Mouse (Mus musculus) gastrocnemius, postnatal 36 days (tissue): ENCODE measurements around the gene Eed. TPM values are rescaled to one million over a fixed set of nuclear protein-coding genes. Genes with fewer than 3 reads are reported as not detected.
A peak's percentile ranks its signal among the peaks of the same experiment; 100 is the strongest.

Source experiments
- DNase-seq, 2 experiments: peaks; one replicate each; pipeline ENCODE4 v3.0.0; 2022
- intact Hi-C: fragments of 180-260 bp; cut with DNase I; formaldehyde crosslinking; loops from one replicate; pipeline ENCODE4 v1.15.1; 2025
- total RNA-seq, 2 experiments: library from RNA; stranded (reverse); gene quantifications; 2 replicates each; pipeline ENCODE4 v1.2.3; 2021

Eed gene
- total RNA-seq, 2 experiments from 2014 or later = 29.1 to 30.6 TPM

GRCm38 (mm10) chr7:89984421-89984820 is 3.6 kb upstream of the Eed start:
- no peak for DNase-seq
- intact Hi-C loops = loop anchor here (10.0 kb wide), 1 partner anchor 420 kb away; no protein-coding TSS in a partner anchor

DNA sequence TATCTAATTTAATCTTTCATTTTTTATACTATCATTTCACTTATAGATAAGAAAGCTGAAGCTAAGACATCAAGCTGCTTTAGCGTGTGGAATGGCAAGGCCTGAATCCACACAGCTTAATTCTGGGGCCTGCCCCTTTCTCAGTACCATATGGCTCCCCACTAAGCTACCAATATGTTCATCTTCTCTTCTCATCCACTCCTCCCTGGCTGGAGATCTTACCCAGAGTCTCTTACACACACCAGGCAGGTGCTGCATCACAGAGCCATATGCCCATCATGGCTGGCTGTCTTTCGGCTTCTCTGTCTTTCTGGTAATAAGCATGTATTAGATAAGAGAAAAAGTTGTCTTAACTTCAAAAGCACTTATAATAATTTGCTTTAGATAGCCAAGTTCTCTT is 2.7 kb upstream of the Eed start:
- DNase-seq = no peak
- intact Hi-C loops = loop anchor here (10.0 kb wide), 1 partner anchor 421 kb away; no protein-coding TSS in a partner anchor

GRCm38 (mm10) chr7:89981557-89981956 is 774 bp upstream of the Eed start:
- intact Hi-C loops = loop anchor here (10.0 kb wide), 1 partner anchor 423 kb away; no protein-coding TSS in a partner anchor
- DNase-seq = no peak

DNA sequence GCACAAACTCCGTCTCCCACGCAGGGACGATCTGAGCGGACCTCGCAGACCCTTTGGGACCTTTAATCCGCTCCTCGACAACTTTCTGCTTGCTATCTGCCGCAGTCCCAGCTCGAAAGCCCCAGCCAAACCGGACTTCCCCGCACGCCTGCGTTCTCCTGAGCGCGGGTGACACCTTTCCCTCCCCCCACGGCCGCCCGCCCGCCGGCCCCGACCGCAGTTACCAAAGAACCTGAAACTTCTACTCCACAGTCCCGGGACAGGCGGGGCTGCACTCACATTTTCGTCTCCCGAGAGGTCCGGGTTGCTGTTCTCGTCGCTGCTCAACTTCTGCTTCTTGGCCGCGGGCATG is 674 bp downstream of the Eed start:
- intact Hi-C loops = loop anchor here (10.0 kb wide), 1 partner anchor 425 kb away; no protein-coding TSS in a partner anchor
- no peak for DNase-seq

DNA sequence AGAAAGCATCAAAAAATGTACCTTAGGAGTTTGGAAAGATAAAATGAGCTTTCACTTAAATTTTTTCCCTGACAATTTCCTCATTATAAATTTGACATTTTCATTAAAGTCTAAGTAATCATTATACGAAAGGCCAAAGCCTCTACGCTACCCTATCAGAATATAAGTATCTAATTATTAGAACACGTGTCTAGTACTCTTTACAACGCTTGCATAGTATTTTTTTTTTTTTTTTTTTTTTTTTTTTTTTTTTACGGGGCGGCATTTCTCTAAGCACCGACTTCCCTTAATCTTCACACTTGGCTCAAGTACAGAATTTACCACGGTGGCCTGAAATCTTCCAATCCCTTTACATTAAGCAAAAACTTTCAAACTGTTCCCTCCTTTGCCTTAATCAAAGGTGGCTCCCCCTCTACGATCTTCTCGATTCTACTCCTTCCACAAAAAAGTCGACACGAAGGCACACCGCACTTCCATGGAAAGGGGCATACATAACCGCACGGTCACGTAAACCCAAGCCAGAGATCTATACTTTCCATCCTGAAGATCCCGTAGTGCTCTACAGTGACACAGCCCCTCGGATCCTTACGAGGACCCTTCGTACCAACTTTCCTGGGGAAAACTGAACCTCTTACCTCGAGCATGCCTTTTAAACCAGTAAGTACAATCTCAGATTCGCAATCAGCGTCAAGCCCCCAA is 1.2 kb downstream of the Eed start:
- no peak for DNase-seq
- intact Hi-C loops = loop anchor here (5.0 to 10.0 kb wide), 2 partner anchors 37 to 425 kb away; partner anchors contain the start of gene Hikeshi

DNA sequence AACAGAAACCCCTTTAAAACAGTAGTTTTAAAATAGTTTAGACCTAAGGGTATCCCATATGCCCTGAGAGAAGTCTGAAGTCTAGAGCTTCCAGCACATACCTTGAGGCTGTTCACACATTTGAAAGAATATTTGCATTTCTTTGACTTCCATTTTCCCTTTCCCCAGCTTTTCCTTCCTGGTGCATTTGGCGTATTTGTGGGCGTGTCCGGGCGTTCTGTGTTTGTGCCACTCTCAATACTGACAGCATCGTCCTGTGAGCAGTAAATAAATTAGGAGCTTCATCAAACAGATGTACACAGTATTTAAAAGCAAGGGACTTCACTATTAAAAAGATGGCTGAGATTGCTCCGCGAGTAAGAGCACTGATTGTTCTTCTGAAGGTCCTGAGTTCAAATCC is 4.0 kb downstream of the Eed start:
- intact Hi-C loops = loop anchor here (5.0 kb wide), 1 partner anchor 34 kb away; the partner anchor contains the start of gene Hikeshi
- no peak for DNase-seq

- DNase-seq = no peak
- intact Hi-C loops = loop anchor here (5.0 kb wide), 1 partner anchor 33 kb away; the partner anchor contains the start of gene Hikeshi
Measured at GRCm38 (mm10) chr7:89975571-89975970, 5.2 kb downstream of the Eed start.

- intact Hi-C loops = no loop called here
- DNase-seq = no peak
Measured at GRCm38 (mm10) chr7:89967235-89967634, 13.5 kb downstream of the Eed start.

DNA sequence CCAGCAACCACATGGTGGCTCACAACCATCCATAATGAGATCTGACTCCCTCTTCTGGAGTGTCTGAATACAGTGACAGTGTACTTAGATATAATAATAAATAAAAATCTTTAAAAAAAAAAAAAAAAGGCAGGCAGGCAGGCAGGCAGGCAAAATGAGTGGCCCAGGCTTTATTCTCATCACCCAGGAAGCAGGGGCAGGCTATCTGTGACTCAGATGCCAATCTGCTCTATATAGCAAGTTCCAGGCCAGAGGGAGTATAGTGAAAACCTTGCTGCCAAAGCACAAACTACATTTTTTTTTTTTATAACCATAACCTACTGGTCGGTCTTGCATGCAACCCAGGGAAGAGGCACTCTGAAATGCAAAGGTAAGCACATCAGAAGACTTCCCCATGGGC is 14.0 kb downstream of the Eed start:
- DNase-seq = no peak
- intact Hi-C loops = no loop called here

DNA sequence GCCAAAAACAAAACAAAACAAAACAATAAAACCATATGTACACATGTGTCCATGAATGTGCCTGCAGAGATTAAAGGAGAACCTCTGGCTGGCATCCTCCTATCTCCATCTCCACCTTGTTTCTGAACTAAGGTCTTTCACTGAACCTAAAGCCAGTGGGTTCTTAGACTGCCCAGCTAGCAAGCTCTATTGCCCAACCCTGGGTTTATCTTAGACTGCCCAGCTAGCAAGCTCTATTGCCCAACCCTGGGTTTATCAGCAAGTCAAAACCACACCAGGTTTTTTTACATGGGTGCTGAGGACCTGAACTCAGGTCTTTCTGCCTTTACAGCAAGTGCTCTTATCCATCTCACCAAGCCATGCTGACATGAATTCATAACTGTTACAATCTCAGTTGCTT is 17.6 kb downstream of the Eed start:
- intact Hi-C loops = no loop called here
- no peak for DNase-seq

DNA sequence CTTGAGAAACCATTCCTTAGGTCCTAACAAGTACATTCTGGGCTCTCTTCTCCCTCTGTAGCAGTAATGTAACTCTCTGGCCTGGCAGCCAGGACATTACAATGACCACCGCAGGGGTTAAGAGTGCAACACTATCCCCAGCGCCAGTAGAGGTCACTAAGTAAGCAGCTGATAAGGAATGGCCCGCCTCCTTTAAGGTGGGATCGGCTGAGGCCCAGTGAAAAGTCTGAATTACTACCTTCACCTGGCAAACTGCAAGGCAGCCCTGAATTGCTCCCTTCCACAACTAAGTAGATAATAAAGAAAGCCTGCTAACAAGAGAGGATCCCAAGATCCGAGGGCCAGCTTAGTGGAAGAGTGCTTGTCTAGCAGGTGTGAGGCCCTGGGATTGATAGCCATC is 23.5 kb downstream of the Eed start:
- DNase-seq = no peak
- intact Hi-C loops = no loop called here

DNA sequence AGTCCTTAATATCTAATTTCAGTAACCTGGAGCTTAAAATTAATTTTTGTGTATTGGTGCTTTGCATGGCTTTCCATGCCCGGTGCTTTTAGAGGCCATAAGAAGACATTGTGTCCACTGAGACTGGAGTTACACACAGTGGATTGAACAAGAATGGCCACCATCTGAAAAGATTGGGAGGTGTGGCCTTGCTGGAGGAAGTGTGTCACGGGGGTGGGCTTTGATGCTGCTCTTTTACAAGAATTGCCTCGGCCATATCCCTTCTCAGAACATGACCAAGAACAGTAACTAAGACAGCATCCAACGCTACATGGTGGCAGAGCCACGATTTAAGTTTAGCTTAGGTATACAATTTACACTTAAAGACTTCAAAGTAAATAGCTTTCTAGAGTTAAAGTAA is 26.5 kb downstream of the Eed start:
- intact Hi-C loops = no loop called here
- DNase-seq = no peak

DNA sequence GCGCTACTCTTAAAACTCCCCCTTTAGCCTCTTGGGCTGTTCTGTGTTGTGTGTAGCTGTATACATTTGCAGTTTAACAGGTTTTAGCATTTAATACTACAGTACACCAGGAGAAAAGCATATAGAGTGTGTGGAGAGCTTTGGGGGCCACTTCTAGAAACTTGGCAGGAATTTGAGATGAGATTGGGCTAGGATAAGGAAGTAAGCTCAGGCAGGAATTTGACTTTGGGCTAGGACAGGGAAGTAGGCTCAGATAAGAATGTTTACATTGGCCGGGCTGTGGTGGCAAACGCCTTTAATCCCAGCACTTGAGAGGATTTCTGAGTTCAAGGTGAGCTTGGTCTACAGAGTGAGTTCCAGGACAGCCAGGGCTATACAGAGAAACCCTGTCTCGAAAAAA is 31.4 kb downstream of the Eed start:
- no peak for DNase-seq
- intact Hi-C loops = no loop called here

DNA sequence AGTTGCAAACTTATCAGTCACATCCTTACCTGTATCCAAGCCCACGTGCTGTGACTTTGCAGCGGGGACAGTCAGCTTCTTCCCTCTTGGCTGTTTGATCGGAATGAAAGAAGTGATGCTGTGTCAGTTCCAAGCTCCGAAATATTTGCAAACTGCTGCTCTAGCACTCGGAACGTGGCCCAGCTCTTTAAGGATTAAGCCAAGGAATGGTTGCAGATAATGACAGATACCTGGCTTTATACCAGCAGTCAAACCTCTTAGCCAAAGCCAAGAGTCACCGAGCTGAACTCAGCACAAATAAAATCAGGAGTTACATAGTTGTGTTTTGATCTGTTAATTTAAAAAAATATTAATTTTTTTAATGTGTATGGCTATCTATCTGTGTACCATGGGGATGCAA is 32.8 kb downstream of the Eed start:
- DNase-seq = no peak
- intact Hi-C loops = no loop called here

DNA sequence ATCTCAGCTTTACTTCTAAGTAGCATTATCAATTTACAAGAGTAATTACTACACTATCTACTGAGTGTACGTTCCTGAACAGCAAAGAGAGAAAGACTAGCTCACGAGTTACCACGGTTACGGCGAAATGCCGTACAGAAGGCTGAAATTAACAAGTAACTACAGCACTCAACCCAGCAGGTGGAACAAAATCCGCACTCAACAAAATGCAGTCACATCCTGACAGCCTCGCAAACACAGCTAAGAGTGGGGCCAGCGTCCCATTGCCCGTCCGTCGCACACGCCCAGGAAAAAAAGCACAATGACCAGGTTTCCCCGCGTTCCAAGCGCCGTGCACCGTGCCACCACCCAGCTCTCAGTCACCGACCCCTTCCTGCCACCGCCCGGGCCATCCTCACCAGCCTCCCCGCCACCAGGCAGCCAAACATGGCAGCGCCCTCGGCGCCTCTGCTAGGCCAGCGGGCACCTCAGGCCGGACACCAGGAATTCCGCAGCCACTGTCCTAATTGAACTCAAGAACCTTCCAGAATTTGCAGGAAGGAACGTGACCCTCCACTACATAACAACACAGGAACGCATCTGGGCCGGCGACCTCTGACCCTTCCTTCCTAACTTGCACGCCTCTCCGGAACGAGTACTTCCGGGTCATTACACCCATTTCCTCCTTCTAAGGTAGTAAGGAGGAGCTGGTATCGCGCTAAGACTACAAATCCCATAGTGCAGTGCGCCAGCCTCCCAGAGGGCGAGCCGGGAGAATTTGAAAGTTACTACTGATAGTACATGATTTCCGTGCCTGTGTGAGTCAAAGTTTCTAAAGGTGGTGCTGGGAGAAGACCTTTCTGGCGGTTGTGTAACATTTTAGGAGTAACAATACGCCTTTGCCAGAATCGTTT is 40.0 kb downstream of the Eed start, which contains the start of gene Hikeshi:
Hikeshi (minus strand) TSS at position 634 of the 893 bp plus-strand sequence.
- intact Hi-C loops = loop anchor here (5.0 kb wide), 1 partner anchor 36 kb away; no protein-coding TSS in a partner anchor
- DNase-seq = peak; percentile 79 to 90

- DNase-seq = no peak
- intact Hi-C loops = loop anchor here (5.0 kb wide), 1 partner anchor 38 kb away; no protein-coding TSS in a partner anchor
Measured at GRCm38 (mm10) chr7:89939497-89940353, 41.1 kb downstream of the Eed start.

DNA sequence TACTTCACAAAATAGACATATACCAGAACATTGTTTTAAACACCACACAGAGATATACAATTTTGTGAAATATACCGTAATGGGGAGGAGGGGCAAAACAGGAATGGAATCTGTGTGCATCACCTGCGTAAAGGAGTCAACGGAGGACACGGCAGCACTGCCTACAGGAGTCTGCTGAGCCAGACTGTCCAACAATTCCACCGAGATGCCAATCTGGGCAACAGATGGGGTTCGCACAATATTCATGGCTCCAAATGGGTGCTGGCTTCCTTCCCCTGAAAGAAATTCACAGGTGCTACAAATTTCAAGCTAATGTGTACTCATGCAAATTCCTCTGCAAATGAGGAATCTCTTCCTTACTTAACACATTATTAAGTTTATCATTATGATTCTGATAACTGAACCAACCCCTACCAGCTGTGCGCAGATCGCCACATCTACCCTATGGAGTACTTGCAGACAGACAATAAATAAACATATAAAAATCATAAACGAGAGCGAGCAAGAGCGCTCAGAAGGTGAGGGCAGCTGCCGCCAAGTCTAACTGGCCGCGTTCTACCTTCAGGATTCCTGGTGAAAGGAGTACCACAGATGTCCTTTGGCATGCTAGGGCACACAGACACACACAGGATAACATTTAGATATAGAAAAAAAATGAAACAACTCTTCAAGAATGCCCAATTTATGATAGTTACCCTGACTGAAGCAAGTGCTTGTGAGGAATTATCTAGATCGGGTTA is 57.2 kb downstream of the Eed start:
- intact Hi-C loops = no loop called here
- no peak for DNase-seq

- intact Hi-C loops = no loop called here
- no peak for DNase-seq
Measured at GRCm38 (mm10) chr7:89917776-89918175, 63.0 kb downstream of the Eed start.

DNA sequence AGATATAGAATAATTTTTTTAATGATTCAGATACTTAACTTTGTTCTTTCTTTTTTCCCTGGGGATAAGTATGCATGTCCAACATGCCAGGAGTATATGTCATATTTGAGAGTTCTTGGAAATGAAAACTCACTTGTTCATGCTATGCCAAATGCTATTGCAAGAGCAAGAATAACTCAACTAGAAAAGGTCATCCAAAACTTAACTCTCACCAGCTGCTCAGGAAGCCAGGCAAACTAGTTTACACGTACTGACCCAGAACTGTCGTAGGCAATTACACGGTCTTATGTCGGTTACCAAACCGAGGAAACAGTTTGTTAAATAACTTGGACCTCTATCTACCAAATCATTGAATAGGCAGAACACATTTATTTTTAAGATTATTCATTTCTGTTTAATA is 64.1 kb downstream of the Eed start:
- intact Hi-C loops = no loop called here
- no peak for DNase-seq
